Mouse (Mus musculus): ENCODE results near the gene Dupd1. TPM values are rescaled to one million over a fixed set of nuclear protein-coding genes. Genes with fewer than 3 reads are reported as not detected.

The Dupd1 gene
- 0.07 and 0.19 TPM in 2 replicates for polyA plus RNA-seq (2012; rRNA removed)

DNA sequence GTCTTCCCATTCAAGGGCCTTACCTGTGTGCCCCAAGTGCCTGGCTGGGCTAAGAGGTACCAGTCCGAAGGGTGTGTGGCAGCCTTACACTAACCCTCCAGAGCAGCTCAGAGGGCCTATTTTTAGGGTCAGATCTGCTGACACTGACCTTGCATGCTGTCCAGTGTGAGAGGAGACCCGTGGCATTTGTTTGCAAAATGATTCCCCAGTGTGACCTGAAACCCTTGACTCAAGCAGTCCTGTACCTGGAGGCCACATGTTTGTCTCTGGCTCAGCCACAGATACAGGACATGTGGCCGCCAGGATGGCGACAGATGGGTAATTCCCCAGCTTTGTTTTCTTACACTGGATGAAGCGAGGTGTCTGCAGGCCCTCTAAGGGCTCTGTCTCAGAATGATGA, at the start of gene Dupd1:
TSS of gene Dupd1 (minus strand) at position 91 of the 400 bp plus-strand sequence.

DNA sequence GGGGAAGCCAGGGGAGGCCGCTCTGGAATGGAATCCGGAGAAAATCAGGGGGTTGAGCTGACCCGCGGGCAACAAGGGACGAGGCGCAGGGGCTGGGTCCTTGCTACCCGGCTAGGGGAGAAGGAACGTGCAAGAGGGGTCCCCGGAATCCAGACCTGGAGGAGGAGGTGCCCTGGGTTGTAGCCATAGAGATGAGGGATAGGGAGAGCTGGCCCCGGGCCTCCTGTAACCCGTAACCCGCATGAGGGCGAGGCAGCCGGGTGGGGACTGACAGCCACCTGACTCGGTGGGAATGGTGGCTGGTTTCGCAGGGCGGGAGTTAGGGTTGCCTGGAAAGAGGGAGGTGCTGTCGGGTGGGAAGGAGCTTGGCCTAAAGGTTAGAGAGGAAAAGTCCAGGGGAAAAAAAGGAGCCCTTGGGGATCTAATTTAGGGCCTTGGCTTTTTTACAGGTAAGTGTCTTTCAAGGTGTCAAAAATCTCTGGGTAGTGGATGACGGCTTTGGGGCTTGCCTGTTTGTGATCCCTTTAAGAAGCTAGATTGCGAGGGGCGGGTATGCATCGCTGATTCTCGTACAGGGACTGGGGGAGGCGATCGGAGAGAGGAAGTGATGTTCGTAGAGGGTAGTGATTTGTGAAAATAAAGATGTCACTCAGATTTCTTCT, 36.6 kb upstream of the Dupd1 start, which contains the start of gene Dusp13:
TSS of gene Dusp13 (minus strand) at position 301 of the 662 bp plus-strand sequence.

DNA sequence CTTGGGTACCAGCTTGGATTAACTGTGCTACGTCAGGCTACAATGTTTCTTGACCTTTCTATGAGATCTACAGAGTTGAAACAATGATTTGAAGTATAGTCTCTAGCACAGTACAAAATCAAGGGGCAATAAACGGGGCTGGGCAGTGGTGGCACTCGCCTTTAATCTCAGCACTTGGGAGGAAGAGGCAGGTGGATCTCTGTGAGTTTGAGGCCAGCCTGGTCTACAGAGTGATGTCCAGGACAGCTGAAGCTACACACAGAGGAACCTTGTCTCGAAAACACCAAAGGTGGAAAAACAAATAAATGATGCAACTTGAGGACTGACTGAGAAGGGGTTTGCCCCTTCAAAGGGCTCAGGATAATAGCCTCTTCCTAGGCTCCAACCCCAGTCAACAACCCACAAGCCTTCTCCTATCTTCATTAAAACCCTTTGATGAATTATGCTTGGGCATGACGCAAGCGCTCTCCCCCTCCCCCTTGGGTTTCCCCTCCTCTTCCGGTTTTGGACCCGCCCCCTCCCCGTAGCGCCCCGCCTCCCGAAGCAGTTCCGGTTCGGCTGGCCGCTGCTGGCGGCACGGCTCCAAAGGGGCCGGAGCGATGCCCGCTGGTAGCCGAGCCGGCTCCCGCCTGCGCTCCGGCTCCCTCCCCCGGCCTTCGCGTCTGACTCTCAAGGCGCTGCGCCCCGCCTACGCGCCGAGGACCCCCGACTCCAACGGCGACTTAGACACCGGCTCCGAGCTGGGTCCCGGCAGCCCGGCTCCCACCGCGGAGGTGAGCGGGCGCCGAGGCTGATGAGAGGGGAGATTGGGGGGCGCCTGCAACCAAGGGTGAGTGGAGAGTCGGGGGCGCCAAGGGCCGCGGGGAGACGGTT, 35.9 kb upstream of the Dupd1 start, which contains the start of gene Samd8:
TSS of gene Samd8 (plus strand) at position 524 of the 873 bp plus-strand sequence.

Other genes with a start within 250 kb of the Dupd1 start
- 23.4 and 30.2 TPM in 2 replicates for gene Kat6b, start 233.1 kb downstream of the Dupd1 start, polyA plus RNA-seq (2012; rRNA removed)
- 12.3 and 16.8 TPM in 2 replicates for gene Samd8, start 36.0 kb upstream of the Dupd1 start, polyA plus RNA-seq (2012; rRNA removed)
- not detected in 2 replicates for gene Dusp13, start 36.6 kb upstream of the Dupd1 start, polyA plus RNA-seq (2012; rRNA removed)
- 186 and 189 TPM in 2 replicates for gene Vdac2, start 110.7 kb upstream of the Dupd1 start, polyA plus RNA-seq (2012; rRNA removed)
- 13.0 and 15.8 TPM in 2 replicates for gene Comtd1, start 134.4 kb upstream of the Dupd1 start, polyA plus RNA-seq (2012; rRNA removed)

Measured in central nervous system, embryonic 11.5 days (tissue).